ENCODE assay signal across 1 mouse cellular context in the genomic region with DNA sequence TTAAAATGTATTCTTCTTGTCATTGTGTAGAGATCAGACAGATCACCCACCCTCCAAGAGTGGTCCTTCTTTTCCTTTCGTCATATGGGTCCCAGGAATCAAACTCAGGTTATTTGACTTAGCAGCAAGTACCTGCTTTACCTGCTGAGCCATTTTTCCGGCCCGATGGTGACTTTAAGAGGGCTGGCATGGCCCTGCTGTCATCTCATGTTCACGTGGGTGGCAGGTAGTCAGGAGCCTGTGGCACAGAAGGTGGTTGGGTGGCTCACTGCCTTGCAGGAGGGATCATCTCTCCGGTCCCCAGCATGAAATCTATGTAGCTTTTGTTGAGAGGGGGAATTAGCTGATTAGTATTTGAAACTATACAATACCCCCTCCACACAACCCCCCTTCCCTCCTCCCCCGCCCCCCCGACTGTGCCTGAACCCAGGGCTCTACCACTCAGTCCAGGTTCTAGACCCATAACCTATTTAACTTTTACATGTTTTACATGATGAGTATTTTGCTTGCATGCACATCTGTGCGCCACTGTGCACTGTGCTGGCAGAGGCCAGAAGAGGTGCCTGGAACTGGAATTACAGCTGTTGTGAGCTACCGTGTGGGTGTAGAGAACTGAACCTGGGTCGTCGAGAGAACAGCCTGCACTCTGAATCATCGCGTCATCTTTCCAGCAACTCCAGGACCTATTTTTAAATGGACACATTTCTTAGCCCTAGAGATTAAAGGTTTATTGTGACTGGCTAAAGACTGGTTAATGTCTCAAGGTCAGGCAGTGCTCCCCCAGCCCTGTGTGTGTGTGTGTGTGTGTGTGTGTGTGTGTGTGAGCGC.
TF ChIP-seq lines count a peak whose summit lies in the region.

No protein-coding gene starts in this region.

TF ChIP-seq in MEL, 35 proteins besides CTCF, POLR2A, EP300 and RAD21 (continued from another document):
- no peak for TF ChIP-seq NRF1 (IDR thresholded peaks at IDR 0.05; ENCODE audit: insufficient read depth, low read depth, low read length, poor library complexity, severe bottlenecking)
